Mouse (Mus musculus) brain, adult 10 weeks (tissue): ENCODE data around the gene Ndufa5. TPM values are rescaled to one million over a fixed set of nuclear protein-coding genes. Genes with fewer than 3 reads are reported as not detected.

Source experiments
- polyA plus RNA-seq: library from polyadenylated mRNA; stranded (reverse); fragments of 350-450 nt; fragmentation: Illumina TruSeq; extraction: RNeasy Lipid Tissue Mini Kit (QIAGEN cat#74804); gene quantifications from one replicate; pipeline ENCODE4 v1.2.3, GENCODE M21; 2015; ENCODE audit warnings: low read depth, low replicate concordance

The Ndufa5 gene
- 346 TPM for polyA plus RNA-seq

GRCm38 (mm10) chr6:24527155-24528063, at the start of gene Ndufa5:
Ndufa5 (minus strand) TSS chr6:24528013.

GRCm38 (mm10) chr6:24528064-24528243, 141 bp upstream of the Ndufa5 start, which contains the start of gene Asb15:
Asb15 (plus strand) TSS chr6:24528144.

DNA sequence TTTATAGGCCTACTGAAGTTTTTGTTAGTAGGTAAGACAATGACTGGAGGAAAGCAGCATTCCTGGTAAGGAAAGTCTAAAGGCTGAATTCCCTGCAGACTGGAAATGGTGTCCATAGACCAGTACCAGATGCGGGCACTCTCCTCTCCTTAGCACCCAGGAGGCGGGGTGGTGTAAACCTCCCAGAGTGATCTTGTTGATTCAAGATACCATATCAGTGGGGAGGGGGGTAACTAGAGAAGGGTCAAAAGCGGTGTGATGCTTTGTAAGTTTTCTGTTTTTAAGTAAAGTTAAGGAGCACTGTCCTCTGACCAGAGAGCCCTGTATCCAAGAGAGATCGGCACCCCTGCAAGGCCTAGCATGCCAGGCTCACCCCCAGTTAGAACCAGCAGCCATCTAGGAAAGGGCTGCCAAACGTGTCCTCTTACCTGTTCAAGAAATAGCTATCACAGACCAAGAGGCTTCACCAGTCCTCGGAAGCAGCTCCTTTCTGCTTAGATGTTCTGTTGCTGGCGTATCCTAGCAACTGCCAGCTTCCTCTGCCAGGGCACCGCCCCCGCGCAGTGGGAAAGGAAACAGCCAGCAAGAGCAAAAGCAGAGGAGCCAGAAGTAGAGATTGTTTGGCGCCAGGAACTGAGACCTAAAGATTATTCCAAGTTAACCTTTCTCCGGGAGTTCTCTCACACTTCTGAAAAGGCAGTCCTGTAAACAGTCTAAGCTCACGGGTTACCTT, 13.1 kb downstream of the Ndufa5 start, which contains the start of gene Iqub:
Gene Iqub, minus strand, starts transcription at position 516 of the 733 bp plus-strand sequence.

Other genes with a start within 250 kb of the Ndufa5 start
- 1.2 TPM for gene Iqub, start 12.9 kb downstream of the Ndufa5 start, polyA plus RNA-seq
- not detected for gene Asb15, start 131 bp upstream of the Ndufa5 start, polyA plus RNA-seq
- not detected for gene Lmod2, start 69.7 kb upstream of the Ndufa5 start, polyA plus RNA-seq
- 73.8 TPM for gene Wasl, start 137.0 kb upstream of the Ndufa5 start, polyA plus RNA-seq
- gene Hyal6, start 205.2 kb upstream of the Ndufa5 start, polyA plus RNA-seq, result not detected
- not detected for gene Hyal4, start 220.3 kb upstream of the Ndufa5 start, polyA plus RNA-seq